Mouse (Mus musculus): Measurements from ENCODE around the gene Gm4847. TPM values are rescaled to one million over a fixed set of nuclear protein-coding genes. Genes with fewer than 3 reads are reported as not detected.

Gene Gm4847
- not detected in 2 replicates for polyA plus RNA-seq (2015; fragmentation: Nextera tagmentation; extraction: Ambion mirVana)

DNA sequence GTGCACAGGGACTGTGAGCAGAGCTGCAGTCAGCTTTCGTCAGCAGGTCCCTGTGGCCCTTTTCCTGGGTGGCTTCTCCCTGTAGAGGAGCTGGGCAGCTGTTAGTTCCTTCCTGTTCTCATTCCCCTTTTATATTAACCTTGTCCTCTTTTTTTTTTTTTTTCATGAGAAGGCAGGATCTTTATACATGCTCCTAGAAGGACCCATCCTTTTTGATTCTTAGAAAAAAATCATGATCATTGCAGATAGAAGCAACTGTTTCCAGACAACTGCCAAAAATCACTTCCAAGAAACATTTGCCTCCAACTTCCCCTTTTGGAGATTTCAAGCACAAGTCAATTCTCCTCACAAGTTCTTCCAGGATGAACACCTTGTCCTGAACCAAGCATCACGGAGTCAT is at the start of gene Gm4847:
Gene Gm4847 (minus strand): TSS at position 101 of the 400 bp plus-strand sequence.
- whole genome bisulfite sequencing = 84% methylated on average over 2 of the region's 2 CpGs
- Histone ChIP-seq H3K36me3 (no peaks in the 10 kb centered on the region), H3K27ac (no peak within 1 kb of the TSS), H3K9ac (no peak within 1 kb of the TSS), H3K4me1 (no peaks in the 10 kb centered on the region), H3K4me3 (no peak within 1 kb of the TSS), H3K9me3 (no peaks in the 10 kb centered on the region), H3K27me3 (no peaks in the 10 kb centered on the region), H3K4me2 (no peak within 1 kb of the TSS)
- no peak for ATAC-seq (ENCODE audit: borderline replicate concordance, extremely low read depth, low FRiP score, low TSS enrichment)

- Histone ChIP-seq H3K4me1 (no peaks in the 10 kb centered on the region), H3K27ac (no peak within 1 kb of the TSS), H3K9me3 (no peaks in the 10 kb centered on the region), H3K36me3 (no peaks in the 10 kb centered on the region), H3K9ac (no peak within 1 kb of the TSS), H3K27me3 (no peaks in the 10 kb centered on the region), H3K4me3 (no peak within 1 kb of the TSS), H3K4me2 (no peak within 1 kb of the TSS)
- 70% methylated on average over 1 of the region's 1 CpGs for WGBS
- ATAC-seq (ENCODE audit: borderline replicate concordance, extremely low read depth, low FRiP score, low TSS enrichment) = no peak
These were observed 34.3 kb upstream of the Gm4847 start, which contains the start of gene Fmo9 for GRCm38 (mm10) chr1:166681745-166682144. Gene Fmo9 (minus strand): TSS chr1:166681845.

- Histone ChIP-seq H3K27me3 (no peaks in the 10 kb centered on the region), H3K9me3 (no peaks in the 10 kb centered on the region), H3K36me3 (no peaks in the 10 kb centered on the region), H3K4me2 (no peak overlapping the region), H3K27ac (no peak overlapping the region), H3K4me1 (no peaks in the 10 kb centered on the region), H3K9ac (no peak overlapping the region), H3K4me3 (no peak overlapping the region)
- 81% methylated on average over 5 of the region's 5 CpGs for WGBS
- ATAC-seq (ENCODE audit: borderline replicate concordance, extremely low read depth, low FRiP score, low TSS enrichment) = no peak
These were observed 21.8 kb upstream of the Gm4847 start for GRCm38 (mm10) chr1:166669264-166669663.

- no peak for ATAC-seq (ENCODE audit: borderline replicate concordance, extremely low read depth, low FRiP score, low TSS enrichment)
- Histone ChIP-seq H3K4me2 (no peak overlapping the region), H3K4me1 (no peaks in the 10 kb centered on the region), H3K9ac (no peak overlapping the region), H3K9me3 (no peaks in the 10 kb centered on the region), H3K27me3 (no peaks in the 10 kb centered on the region), H3K27ac (no peak overlapping the region), H3K4me3 (no peak overlapping the region), H3K36me3 (no peaks in the 10 kb centered on the region)
- 82% methylated on average over 8 of the region's 8 CpGs for WGBS
These were observed 13.3 kb upstream of the Gm4847 start for GRCm38 (mm10) chr1:166660800-166661199.

Small RNA genes within 50 kb of the gene (microRNA-seq; reads per million reads assigned to microRNA genes)
- not detected for gene Gm22992

Other genes starting within 250 kb of the Gm4847 start
- 10.5 and 11.3 TPM in 2 replicates for gene Pogk, start 237.8 kb downstream of the Gm4847 start, polyA plus RNA-seq (2015; fragmentation: Nextera tagmentation; extraction: Ambion mirVana)
- not detected in 2 replicates for gene Gm4846, start 150.1 kb downstream of the Gm4847 start, polyA plus RNA-seq (2015; fragmentation: Nextera tagmentation; extraction: Ambion mirVana)
- gene Fmo9, start 34.2 kb upstream of the Gm4847 start, polyA plus RNA-seq (2015; fragmentation: Nextera tagmentation; extraction: Ambion mirVana) = not detected in 2 replicates

Measured in lung, embryonic 15.5 days (tissue).